Mouse (Mus musculus) stomach, embryonic 14.5 days (tissue): ENCODE measurements around the gene Olfr69. TPM values are rescaled to one million over a fixed set of nuclear protein-coding genes. Genes with fewer than 3 reads are reported as not detected.
"Not testable (repeated sequence)": the region's sequence is repeated elsewhere in the genome, so short reads cannot be mapped to it uniquely, and the experiment has no call there.

Experiments
- ATAC-seq: fragments of 200-750 bp; cut with Nextera tagmentation; 2 replicates; pipeline ENCODE4 v1.8.0; 2017; ENCODE audit warnings: low read depth, moderate TSS enrichment; ENCODE audit not compliant: insufficient number of reproducible peaks, insufficient read depth, low FRiP score
- H3K27ac ChIP-seq: fragments of 300-500 bp; sonication (generic); 2 replicates; pipeline ENCODE4 v1.5.1; 2014; ENCODE audit warnings: mild to moderate bottlenecking, low read length, moderate library complexity, mixed read lengths
- H3K27me3 ChIP-seq: fragments of 300-500 bp; sonication (generic); 2 replicates; pipeline ENCODE4 v1.6.1; 2014; ENCODE audit warnings: low read length, control low read depth, mixed read lengths; ENCODE audit not compliant: control insufficient read depth, insufficient read depth
- H3K36me3 ChIP-seq: fragments of 300-500 bp; sonication (generic); 2 replicates; pipeline ENCODE4 v1.6.1; 2014; ENCODE audit warnings: mild to moderate bottlenecking, control low read depth, low read length, moderate library complexity, mixed read lengths; ENCODE audit not compliant: control insufficient read depth, insufficient read depth
- H3K4me1 ChIP-seq: fragments of 300-500 bp; sonication (generic); 2 replicates; pipeline ENCODE4 v1.6.1; 2014; ENCODE audit warnings: low read length, control low read depth, mixed read lengths; ENCODE audit not compliant: control insufficient read depth, insufficient read depth
- H3K4me2 ChIP-seq: fragments of 300-500 bp; sonication (generic); replicated peaks from 2 replicates; pipeline ENCODE4 v1.6.1; 2014; ENCODE audit warnings: low read depth, low read length, control low read depth
- H3K4me3 ChIP-seq: fragments of 300-500 bp; sonication (generic); 2 replicates; pipeline ENCODE4 v1.5.1; 2014; ENCODE audit warnings: low read depth, low read length, control low read depth
- H3K9ac ChIP-seq: fragments of 300-500 bp; sonication (generic); replicated peaks from 2 replicates; pipeline ENCODE4 v1.6.1; 2014; ENCODE audit warnings: low read depth, mild to moderate bottlenecking, control low read depth, low read length, moderate library complexity, mixed read lengths
- H3K9me3 ChIP-seq: fragments of 300-500 bp; sonication (generic); 2 replicates; pipeline ENCODE4 v1.6.1; 2016; ENCODE audit warnings: low read depth, low read length, control low read depth; ENCODE audit not compliant: control insufficient read depth
- WGBS: fragments of 180-500 bp; shearing (Covaris S2); extraction: QIAGEN DNeasy Blood & Tissue Kit; methylation state at CpG from one replicate; pipeline ENCODE4 v1.1.7; 2014; 5-methylcytosine and 5-hydroxymethylcytosine counted together
- polyA plus RNA-seq: library from polyadenylated mRNA; unstranded; fragments of >200 nt; fragmentation: Nextera tagmentation; extraction: Ambion mirVana; gene quantifications from 2 replicates; pipeline ENCODE4 v1.2.1, GENCODE M21; 2014

The Olfr69 gene
- polyA plus RNA-seq, 1 experiment from 2014 or later: not detected

DNA sequence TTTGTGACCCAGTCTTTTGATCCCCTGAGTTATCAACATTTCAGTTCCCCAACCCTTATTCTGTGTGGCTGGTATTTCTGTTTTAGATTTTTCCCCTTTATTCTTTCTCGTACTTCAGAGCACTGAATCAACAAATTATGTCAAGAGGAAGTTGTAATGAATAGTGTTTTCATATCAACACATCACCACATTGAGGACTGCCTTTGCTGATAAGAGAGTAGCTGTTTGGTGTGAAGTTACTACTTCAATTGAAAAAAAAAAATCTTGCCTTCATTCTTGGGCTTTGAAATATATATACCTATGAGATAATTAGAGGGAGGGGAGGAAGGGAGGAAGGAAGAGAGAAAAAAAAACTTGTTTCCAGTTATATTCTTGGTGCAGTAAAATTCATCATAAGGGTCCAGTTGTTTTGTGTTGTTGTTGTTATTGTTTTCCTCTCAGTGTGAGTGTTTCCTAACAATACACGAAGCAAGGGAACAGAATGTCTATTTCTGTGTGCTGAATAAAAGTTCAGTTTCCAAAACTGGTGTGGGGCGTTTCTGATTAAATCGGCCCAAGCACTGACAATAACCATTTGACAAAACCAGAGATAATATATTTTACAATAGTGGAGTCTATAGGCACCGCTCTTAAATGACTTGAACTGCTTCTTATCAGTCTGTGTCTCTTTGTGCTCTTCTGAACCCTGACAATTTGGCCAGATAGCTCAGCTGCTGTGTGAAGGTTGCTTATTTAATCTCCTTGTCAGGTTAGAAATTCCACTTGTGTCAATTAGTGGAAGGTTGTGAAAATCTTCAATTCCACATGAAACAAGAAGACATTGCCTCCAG, 37.8 kb upstream of the Olfr69 start:
- H3K4me1 ChIP-seq: no peaks in the 10 kb centered on the region
- H3K9me3 ChIP-seq: no peaks in the 10 kb centered on the region
- no peak overlapping the region for H3K4me2 ChIP-seq
- H3K27ac ChIP-seq: no peak overlapping the region
- no peaks in the 10 kb centered on the region for H3K36me3 ChIP-seq
- no peak for ATAC-seq
- no peak overlapping the region for H3K4me3 ChIP-seq
- WGBS: 53% methylated on average over 5 of the region's 5 CpGs
- H3K27me3 ChIP-seq: no peaks in the 10 kb centered on the region
- H3K9ac ChIP-seq: no peak overlapping the region

- H3K4me3 ChIP-seq, H3K9ac ChIP-seq, H3K36me3 ChIP-seq, H3K27me3 ChIP-seq, H3K27ac ChIP-seq, ATAC-seq, H3K9me3 ChIP-seq, H3K4me2 ChIP-seq, H3K4me1 ChIP-seq: not testable (repeated sequence)
- WGBS: 78% methylated on average over 2 of the region's 2 CpGs
Observed at GRCm38 (mm10) chr7:103808120-103808519, 36.7 kb upstream of the Olfr69 start.

DNA sequence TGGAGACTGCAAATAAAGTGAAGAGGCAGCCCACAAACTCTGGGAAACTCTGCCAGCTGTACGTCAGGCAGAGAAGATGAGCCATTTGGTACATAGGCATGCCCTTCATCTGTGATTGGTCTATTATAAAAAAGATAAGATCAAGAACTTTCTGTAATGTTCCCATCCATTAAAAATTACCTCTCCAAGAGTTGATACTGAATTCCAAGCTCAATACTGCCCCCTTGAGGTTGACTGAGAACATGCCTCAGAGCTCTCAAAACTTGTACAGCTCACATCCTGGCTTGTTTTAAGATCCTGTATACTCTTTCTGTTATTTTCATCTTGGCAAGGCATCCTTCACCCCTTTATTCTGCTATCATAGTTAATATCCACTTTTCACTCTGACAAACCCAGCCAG, 35.5 kb upstream of the Olfr69 start:
- H3K9me3 ChIP-seq: no peaks in the 10 kb centered on the region
- 59% methylated on average over 1 of the region's 1 CpGs for WGBS
- no peak for ATAC-seq
- H3K36me3 ChIP-seq: no peaks in the 10 kb centered on the region
- H3K9ac ChIP-seq: no peak overlapping the region
- H3K27me3 ChIP-seq: no peaks in the 10 kb centered on the region
- H3K4me2 ChIP-seq: no peak overlapping the region
- no peak overlapping the region for H3K27ac ChIP-seq
- no peaks in the 10 kb centered on the region for H3K4me1 ChIP-seq
- H3K4me3 ChIP-seq: no peak overlapping the region

GRCm38 (mm10) chr7:103792669-103793388, 21.4 kb upstream of the Olfr69 start:
- Histone ChIP-seq H3K36me3 (no peaks in the 10 kb centered on the region), H3K9me3 (no peaks in the 10 kb centered on the region), H3K27ac (no peak overlapping the region), H3K4me2 (no peak overlapping the region), H3K27me3 (no peaks in the 10 kb centered on the region), H3K4me1 (no peaks in the 10 kb centered on the region), H3K9ac (no peak overlapping the region), H3K4me3 (no peak overlapping the region)
- WGBS: 28% methylated on average over 4 of the region's 4 CpGs
- ATAC-seq: no peak

DNA sequence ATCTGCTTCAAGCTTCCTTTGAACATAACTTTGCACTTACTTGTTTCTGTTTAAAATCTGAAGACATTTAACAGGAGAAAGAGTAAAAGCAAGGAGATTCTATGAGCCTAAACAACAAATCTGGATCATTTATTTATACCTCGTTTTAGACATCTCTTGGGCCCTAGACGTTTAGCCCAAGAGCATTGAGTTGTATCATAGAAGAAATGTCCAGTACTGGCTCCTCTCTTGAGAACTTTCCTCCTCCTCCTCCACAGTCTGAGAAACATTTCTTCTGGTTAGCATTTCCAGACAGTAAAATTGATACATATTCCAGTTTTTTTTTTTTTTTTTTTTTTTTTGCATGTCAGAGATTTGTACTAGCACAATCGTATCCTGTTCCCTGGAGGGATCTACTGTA, 20.3 kb upstream of the Olfr69 start, which contains the start of gene Olfr67:
TSS of gene Olfr67 (minus strand) at position 101 of the 400 bp plus-strand sequence.
- Histone ChIP-seq H3K4me2 (no peak within 1 kb of the TSS), H3K4me1 (no peaks in the 10 kb centered on the region), H3K36me3 (no peaks in the 10 kb centered on the region), H3K9ac (no peak within 1 kb of the TSS), H3K9me3 (no peaks in the 10 kb centered on the region), H3K27ac (no peak within 1 kb of the TSS), H3K27me3 (no peaks in the 10 kb centered on the region), H3K4me3 (no peak within 1 kb of the TSS)
- 67% methylated on average over 3 of the region's 3 CpGs for WGBS
- ATAC-seq: no peak

- Histone ChIP-seq H3K4me1 (no peaks in the 10 kb centered on the region), H3K4me3 (no peak within 1 kb of the TSS), H3K4me2 (no peak within 1 kb of the TSS), H3K9ac (no peak within 1 kb of the TSS), H3K27ac (no peak within 1 kb of the TSS), H3K27me3 (no peaks in the 10 kb centered on the region), H3K36me3 (no peaks in the 10 kb centered on the region), H3K9me3 (no peaks in the 10 kb centered on the region)
- 83% methylated on average over 3 of the region's 3 CpGs for WGBS
- no peak for ATAC-seq
Observed at GRCm38 (mm10) chr7:103779598-103779997, 8.2 kb upstream of the Olfr69 start, which contains the start of gene Olfr68. Gene Olfr68, minus strand, starts transcription at chr7:103779698.

DNA sequence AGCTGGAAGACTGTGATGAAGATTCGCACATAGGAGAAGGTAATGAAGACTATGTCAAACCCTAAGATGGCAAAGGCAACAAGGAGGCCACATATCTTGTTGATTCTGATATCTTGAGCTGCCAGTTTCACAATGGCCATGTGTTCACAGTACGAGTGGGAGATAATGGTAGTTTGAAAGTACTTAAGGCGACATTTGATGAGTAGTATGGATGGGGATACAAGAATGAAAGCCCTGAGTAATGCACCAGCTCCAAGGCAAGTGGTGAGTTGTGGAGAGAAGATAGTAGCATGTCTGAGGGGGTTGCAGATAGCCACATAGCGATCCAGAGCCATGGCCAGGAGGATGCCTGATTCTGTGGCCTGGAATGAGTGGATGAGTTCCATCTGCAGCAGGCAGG, 6.3 kb upstream of the Olfr69 start:
- 83% methylated on average over 3 of the region's 4 CpGs for WGBS

GRCm38 (mm10) chr7:103767687-103768086, 3.7 kb downstream of the Olfr69 start:
- H3K9me3 ChIP-seq, H3K27ac ChIP-seq, H3K27me3 ChIP-seq, H3K4me1 ChIP-seq, H3K36me3 ChIP-seq, H3K4me2 ChIP-seq, H3K4me3 ChIP-seq, ATAC-seq, H3K9ac ChIP-seq: not testable (repeated sequence)
- WGBS: 91% methylated on average over 5 of the region's 6 CpGs

More for the DNA sequence above, 6.3 kb upstream of the Olfr69 start:
- ATAC-seq, H3K9me3 ChIP-seq, H3K9ac ChIP-seq, H3K36me3 ChIP-seq, H3K4me2 ChIP-seq, H3K27ac ChIP-seq, H3K4me3 ChIP-seq, H3K4me1 ChIP-seq, H3K27me3 ChIP-seq: not testable (repeated sequence)
